Mouse (Mus musculus) embryonic fibroblast, embryonic 13.5 days (primary cell): ENCODE data around the gene Fcrl5. TPM values are rescaled to one million over a fixed set of nuclear protein-coding genes. Genes with fewer than 3 reads are reported as not detected.

ENCODE experiments used
- H3K27ac ChIP-seq: 2 replicates; pipeline ENCODE4 v1.5.1; 2012; ENCODE audit warnings: low read length, control low read depth, inconsistent platforms; ENCODE audit not compliant: insufficient read depth
- H3K4me1 ChIP-seq: 2 replicates; pipeline ENCODE4 v1.6.1; 2011; ENCODE audit warnings: low read length; ENCODE audit not compliant: control insufficient read depth, insufficient read depth
- H3K4me3 ChIP-seq: 2 replicates; pipeline ENCODE4 v1.5.1; 2011; ENCODE audit warnings: mild to moderate bottlenecking, control low read depth, low read length; ENCODE audit not compliant: insufficient read depth
- CTCF ChIP-seq: IDR thresholded peaks from 2 replicates; pipeline ENCODE4 v1.5.1; 2011; ENCODE audit warnings: mild to moderate bottlenecking, control low read depth, low read length, moderate library complexity, borderline replicate concordance; ENCODE audit not compliant: insufficient read depth
- POLR2A ChIP-seq: IDR thresholded peaks from 2 replicates; pipeline ENCODE4 v1.6.1; 2011; ENCODE audit warnings: low read depth, mild to moderate bottlenecking, control low read depth, low read length, moderate library complexity
- polyA plus RNA-seq: library from polyadenylated mRNA; stranded (reverse); fragments of >200 nt; gene quantifications from 2 replicates; pipeline ENCODE4 v1.2.4, GENCODE M21; 2011; ENCODE audit warnings: low read depth; ENCODE audit not compliant: missing spikeins, insufficient read length

Fcrl5 gene
- polyA plus RNA-seq, 1 experiment, result not detected

DNA sequence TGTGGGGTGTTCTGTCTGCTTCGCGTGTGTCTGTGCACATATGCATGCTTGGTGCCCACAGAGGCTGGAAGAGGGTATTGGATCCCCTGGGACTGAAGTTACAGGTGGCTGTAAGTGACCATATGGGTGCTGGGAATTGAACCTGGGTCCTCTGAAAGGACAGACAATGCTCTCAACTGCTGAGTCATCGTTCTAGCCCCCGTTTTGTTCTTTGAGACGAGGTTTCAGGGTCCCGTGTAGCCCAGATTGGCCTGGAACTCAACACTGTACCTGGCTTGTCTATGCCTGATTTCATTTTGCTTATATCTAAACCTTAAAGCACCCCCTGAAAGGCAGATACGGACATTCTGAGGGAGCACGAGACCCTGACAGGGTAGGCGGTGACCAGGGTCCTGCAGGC, 75.3 kb downstream of the Fcrl5 start:
- Histone ChIP-seq H3K27ac (no peak overlapping the region), H3K4me1 (peaks cover 6% of the 10 kb centered on the region; the same call in 1 of the 2 replicates), H3K4me3 (no peak overlapping the region)
- TF ChIP-seq CTCF, result no peak
- no peak for TF ChIP-seq POLR2A

DNA sequence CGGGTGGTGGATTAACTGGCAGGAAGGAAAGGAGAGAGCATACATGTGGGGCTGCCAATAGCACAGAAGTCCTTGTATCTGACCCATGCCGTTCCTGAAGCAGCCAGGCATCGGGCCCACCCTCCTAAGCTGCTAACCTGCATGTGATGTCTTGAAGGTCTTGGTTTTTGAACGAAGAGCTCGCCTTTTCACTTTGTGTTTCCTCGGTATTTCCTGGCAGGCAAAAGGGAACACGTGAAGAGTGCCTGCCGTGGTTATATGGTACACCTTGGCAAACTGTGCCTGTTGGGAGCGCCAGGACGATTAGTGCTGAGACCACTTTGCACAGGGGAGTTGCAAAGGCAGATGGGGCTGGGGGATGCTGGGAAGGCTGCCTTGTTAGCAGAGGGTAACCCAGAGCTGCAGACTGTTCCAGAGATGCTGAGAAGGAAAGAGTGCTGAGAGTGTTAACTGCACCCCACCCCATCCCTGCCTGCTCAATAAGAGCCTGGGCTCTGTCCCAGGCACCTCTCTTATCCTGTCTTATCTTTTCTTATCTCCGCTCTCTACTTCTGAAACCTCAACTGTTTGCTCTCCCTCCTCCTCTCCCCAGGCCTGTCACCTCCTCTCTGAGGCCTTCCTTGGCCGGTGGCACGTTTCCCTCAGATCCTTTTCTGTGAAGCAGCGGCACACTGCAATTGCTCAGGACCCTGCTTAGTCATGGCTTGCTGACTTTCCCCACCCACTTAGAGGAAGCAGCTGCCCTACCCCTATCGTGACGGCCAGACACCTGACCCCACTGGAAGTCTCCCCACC, 76.6 kb downstream of the Fcrl5 start:
- peaks cover 8% of the 10 kb centered on the region; the same call in 1 of the 2 replicates for H3K4me1 ChIP-seq
- H3K27ac ChIP-seq, result no peak overlapping the region
- TF ChIP-seq POLR2A (no peak), CTCF (no peak)
- H3K4me3 ChIP-seq, result no peak overlapping the region

DNA sequence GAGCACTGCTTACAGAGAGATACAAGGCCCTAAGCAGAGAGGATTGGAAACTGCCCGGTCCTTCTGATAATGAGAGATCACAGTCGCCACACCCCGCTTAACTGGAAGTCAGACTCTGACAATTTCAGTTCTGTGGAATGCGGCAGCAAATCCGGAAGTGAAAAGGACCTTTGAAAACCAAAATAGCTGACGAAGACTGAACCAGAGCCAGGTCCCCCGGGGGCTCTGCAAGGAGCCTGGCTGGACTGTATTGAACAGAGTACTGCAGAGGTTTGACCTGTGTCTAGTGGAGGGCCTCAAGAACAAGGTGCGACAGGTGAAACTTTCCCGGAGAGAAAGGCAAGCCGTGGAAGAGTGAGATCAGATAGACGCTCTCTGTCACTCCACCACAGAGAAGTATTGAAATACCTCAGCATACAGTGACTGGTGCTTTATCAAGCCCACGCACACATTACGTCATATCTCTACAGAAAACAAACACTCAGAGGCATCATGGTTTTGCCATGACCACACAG, 80.1 kb downstream of the Fcrl5 start:
- TF ChIP-seq CTCF, result no peak
- no peak overlapping the region for H3K27ac ChIP-seq
- H3K4me1 ChIP-seq, result peaks cover 8% of the 10 kb centered on the region; the same call in 1 of the 2 replicates
- no peak overlapping the region for H3K4me3 ChIP-seq

DNA sequence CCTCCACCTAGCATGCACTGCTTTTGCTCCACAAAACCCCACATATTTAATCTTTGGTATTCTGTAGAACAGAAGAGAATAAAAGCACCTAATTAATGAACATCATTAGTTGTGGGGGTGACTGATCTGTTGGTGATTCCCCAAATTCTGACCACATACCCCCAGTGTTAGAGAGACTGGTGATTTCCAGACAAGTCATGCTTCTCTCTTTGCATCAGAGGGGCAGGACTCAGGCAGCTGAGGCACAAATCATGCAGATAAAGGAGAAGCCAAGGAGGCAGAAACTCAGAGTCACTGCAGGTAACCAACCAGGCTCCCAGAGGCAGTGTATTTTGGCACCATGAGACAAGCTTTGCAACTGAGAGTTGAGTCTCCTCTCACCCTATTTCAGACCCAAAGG, 82.9 kb downstream of the Fcrl5 start:
- no peak overlapping the region for H3K4me3 ChIP-seq
- peaks cover 8% of the 10 kb centered on the region; the same call in 1 of the 2 replicates for H3K4me1 ChIP-seq
- TF ChIP-seq POLR2A (no peak), CTCF (no peak)
- H3K27ac ChIP-seq, result no peak overlapping the region

DNA sequence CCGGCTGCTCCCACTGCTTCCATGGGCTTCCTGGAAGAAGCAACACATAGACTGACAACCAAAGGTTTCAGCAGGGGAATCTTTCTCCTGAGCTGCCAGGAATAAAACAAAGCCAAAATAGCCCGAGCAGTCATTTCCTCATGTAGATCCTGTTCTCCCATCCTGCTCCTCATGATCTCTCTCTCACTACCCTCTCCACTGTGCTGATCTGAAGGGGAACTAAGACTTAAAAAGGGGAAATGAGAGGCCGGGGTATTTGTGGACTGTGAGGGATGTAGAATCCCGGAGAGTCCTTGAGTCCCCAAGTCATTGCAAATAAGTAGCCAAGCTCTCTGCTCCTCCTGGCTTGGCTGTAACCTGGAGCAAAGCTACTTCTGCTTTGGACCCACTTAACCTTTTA, 85.6 kb downstream of the Fcrl5 start:
- Histone ChIP-seq H3K4me1 (0 out of 2 replicates have a peak, but pooled peaks cover 2% of the 10 kb centered on the region), H3K27ac (no peak overlapping the region), H3K4me3 (no peak overlapping the region)
- TF ChIP-seq POLR2A, result no peak
- TF ChIP-seq CTCF, result no peak

DNA sequence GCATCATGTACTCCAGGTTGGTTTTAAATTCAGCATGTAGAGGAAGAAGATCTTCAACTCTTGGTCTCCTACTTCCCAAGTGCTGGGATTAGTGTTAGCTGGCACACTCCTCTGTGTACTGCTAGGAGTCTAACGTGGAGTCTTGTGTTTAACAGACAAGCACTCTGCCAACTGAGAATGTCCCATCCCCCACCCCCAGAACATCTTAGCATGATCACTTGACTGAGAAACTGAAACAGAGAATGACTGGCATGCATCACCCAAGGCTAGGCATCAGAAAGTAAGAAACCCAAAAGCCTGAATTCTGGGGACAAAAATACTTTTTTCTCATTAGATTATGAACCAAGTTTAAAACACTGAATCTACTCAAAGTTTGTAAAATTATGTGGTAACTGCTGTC, 86.3 kb downstream of the Fcrl5 start:
- Histone ChIP-seq H3K4me3 (no peak overlapping the region), H3K4me1 (0 out of 2 replicates have a peak, but pooled peaks cover 2% of the 10 kb centered on the region), H3K27ac (no peak overlapping the region)
- TF ChIP-seq POLR2A (no peak), CTCF (no peak)

DNA sequence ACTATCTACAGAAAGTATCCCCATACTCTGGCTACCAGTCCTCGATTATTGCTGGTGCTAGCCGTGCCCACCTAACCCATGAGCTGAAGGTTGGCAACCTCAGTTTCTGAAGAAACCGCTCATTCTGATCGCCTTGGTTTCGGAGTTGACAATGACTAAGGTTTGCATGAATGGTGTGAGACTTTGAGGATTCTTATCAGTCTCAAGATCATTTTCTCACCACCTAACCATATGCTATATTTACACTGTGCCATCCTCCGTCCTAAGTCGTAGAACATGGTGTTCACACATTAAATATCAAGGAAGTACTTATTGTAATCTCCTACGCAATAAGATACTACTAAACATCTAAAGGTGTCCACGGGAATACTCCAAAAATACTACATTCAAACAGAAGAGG, 88.1 kb downstream of the Fcrl5 start:
- H3K27ac ChIP-seq, result no peak overlapping the region
- TF ChIP-seq CTCF (no peak), POLR2A (no peak)
- no peak overlapping the region for H3K4me3 ChIP-seq
- H3K4me1 ChIP-seq, result 0 out of 2 replicates have a peak, but pooled peaks cover 2% of the 10 kb centered on the region

DNA sequence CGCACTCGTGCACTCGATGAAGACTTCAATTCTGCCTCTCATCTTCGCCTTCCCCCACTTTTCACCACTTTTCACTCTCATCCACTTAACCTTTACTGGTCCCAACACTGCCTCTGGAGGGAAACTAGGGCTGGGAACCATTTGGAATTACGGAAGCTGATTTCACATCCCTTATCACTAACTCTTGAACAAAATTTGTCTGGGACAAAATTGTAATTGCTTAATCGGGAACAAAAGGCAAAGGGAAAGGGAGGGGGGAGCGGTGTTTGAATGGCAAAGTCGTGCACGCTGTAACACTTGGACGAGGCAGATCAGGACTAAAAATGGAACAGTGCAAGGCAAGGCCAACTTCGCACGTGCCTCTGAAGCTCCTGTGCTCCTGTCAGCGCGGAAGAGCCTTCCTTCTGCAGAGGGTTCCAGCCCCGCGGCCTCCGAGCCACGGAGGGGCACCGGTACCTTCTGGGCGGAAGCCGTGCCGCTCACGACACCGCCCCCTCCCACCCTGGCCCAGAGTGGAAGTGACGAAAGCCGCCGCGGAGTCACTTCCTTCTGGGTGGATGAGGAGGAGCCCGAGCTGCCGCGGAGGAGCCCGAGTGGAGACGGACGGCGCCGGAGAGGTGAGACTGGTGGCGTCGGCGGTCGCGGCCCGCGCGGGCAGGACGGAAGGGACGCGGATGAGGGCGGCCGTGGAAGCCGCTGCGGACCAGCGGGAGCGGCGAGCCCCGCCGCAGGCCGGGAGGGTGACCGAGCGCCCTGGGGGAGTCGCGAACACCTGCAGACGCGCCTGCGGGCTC, 89.7 kb downstream of the Fcrl5 start, which contains the start of gene Etv3:
TSS of gene Etv3 (plus strand) at position 365 of the 794 bp plus-strand sequence.
- 0 out of 2 replicates have a peak, but pooled peaks cover 2% of the 10 kb centered on the region for H3K4me1 ChIP-seq
- peak within 1 kb of the TSS; percentile 85 for H3K4me3 ChIP-seq
- TF ChIP-seq POLR2A, result peak; percentile 96
- no peak for TF ChIP-seq CTCF

DNA sequence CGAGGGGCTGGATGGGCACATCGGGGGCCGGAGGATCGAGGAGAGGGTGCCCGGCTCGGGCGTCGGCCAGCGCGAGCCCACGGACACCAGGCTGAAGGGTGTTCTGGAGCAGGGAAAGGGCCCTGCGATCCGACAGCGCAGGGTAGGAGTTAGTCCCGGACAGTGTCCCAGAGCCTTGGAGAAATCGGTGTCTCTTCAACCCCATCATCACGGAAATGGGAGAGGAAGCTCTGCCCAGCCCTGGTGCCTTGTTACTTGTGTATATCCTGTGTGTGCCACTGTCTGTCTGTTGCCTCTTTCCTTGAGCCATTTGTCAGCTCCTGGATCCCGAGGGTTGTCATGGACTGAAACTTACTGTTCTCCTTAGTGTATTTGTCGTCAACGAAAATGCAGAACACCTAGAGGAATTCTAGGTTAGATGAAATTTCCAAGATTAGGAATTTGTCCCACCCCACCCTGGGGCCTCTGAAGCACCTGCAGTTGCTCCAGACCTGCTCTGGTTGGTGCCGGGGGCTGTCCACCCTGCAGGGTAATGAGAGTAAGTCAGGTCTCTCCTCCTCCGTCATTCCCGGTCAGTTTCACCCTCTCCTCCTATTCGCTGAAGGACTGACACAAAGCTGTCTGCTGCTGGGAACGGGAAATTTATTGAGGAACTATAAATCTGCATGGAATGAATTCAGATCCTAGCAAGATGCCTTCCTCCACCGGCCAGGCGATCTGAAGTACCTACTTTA, 90.4 kb downstream of the Fcrl5 start:
- TF ChIP-seq POLR2A (no peak), CTCF (no peak)
- H3K4me1 ChIP-seq, result 0 out of 2 replicates have a peak, but pooled peaks cover 2% of the 10 kb centered on the region
- H3K27ac ChIP-seq, result peak overlapping the region; percentile 7; the same call in 1 of the 2 replicates
- peak overlapping the region; percentile 85 for H3K4me3 ChIP-seq

More for the DNA sequence above, 89.7 kb downstream of the Fcrl5 start, which contains the start of gene Etv3:
- peak within 1 kb of the TSS; percentile 39 for H3K27ac ChIP-seq
